Mouse (Mus musculus) C2C12 (cell line): ENCODE results near the gene Ephb6.

Source experiments
- CEBPB ChIP-seq: IDR thresholded peaks from one replicate; pipeline ENCODE4 v1.6.1; 2011; ENCODE audit warnings: low read depth, mild to moderate bottlenecking, control low read depth, moderate library complexity
- CTCF ChIP-seq: IDR thresholded peaks from one replicate; pipeline ENCODE4 v1.5.1; 2011; ENCODE audit not compliant: control insufficient read depth, insufficient read depth, insufficient read length
- FOSL1 ChIP-seq: IDR thresholded peaks from one replicate; pipeline ENCODE4 v1.8.0; 2011; ENCODE audit warnings: mild to moderate bottlenecking, low read length; ENCODE audit not compliant: poor library complexity, insufficient read depth, severe bottlenecking
- MYOD1 ChIP-seq: IDR thresholded peaks from one replicate; pipeline ENCODE4 v1.6.1; 2011; ENCODE audit warnings: low read depth; ENCODE audit not compliant: control insufficient read depth, insufficient read length
- USF1 ChIP-seq: IDR thresholded peaks from one replicate; pipeline ENCODE4 v1.6.1; 2011; ENCODE audit warnings: low read depth, mild to moderate bottlenecking, control low read depth, moderate library complexity

DNA sequence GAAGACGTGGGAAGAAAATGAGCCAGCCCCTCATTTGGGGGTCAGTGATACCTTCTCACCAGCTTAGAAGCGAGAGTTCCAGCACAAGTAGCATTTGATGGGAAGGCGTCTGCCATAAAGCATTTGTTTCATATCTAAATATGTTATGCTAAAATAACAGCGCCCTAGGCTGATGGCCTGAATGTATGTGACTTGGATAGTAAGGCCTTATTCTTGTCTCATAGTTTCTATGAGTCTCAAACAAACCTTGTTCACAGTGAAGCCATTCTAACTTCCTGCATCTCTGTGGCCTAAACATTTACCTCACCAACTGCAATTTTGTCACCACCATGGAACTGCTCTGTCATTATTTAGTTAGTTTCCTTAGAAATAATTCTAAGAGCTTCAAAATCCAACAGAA is 42.7 kb upstream of the Ephb6 start:
- no peak for TF ChIP-seq FOSL1
- no peak for TF ChIP-seq USF1
- no peak for TF ChIP-seq CTCF
- TF ChIP-seq MYOD1 = no peak
- TF ChIP-seq CEBPB = no peak
